Mouse (Mus musculus) intestine, embryonic 16.5 days (tissue): ENCODE measurements around the gene Lmbrd2. TPM values are rescaled to one million over a fixed set of nuclear protein-coding genes. Genes with fewer than 3 reads are reported as not detected.

Experiments used
- ATAC-seq: fragments of 200-750 bp; cut with Nextera tagmentation; 2 replicates; pipeline ENCODE4 v1.8.0; 2017; ENCODE audit warnings: moderate TSS enrichment, moderate library complexity
- H3K27ac ChIP-seq: fragments of 300-500 bp; sonication (generic); 2 replicates; pipeline ENCODE4 v1.5.1; 2014; ENCODE audit warnings: mild to moderate bottlenecking, low read length
- H3K27me3 ChIP-seq: fragments of 300-500 bp; sonication (generic); replicated peaks from 2 replicates; pipeline ENCODE4 v1.6.1; 2014; ENCODE audit warnings: low read length, control low read depth, mixed read lengths; ENCODE audit not compliant: control insufficient read depth, insufficient read depth
- H3K36me3 ChIP-seq: fragments of 300-500 bp; sonication (generic); 2 replicates; pipeline ENCODE4 v1.6.1; 2014; ENCODE audit warnings: low read length, control low read depth; ENCODE audit not compliant: control insufficient read depth, insufficient read depth
- H3K4me1 ChIP-seq: fragments of 300-500 bp; sonication (generic); 2 replicates; pipeline ENCODE4 v1.6.1; 2014; ENCODE audit warnings: low read length, control low read depth, mixed read lengths; ENCODE audit not compliant: control insufficient read depth, insufficient read depth
- H3K4me2 ChIP-seq: fragments of 300-500 bp; sonication (generic); 2 replicates; pipeline ENCODE4 v1.6.1; 2014; ENCODE audit warnings: low read depth, low read length, control low read depth
- H3K4me3 ChIP-seq: fragments of 300-500 bp; sonication (generic); 2 replicates; pipeline ENCODE4 v1.5.1; 2014; ENCODE audit warnings: mild to moderate bottlenecking, low read length
- H3K9ac ChIP-seq: fragments of 300-500 bp; sonication (generic); 2 replicates; pipeline ENCODE4 v1.6.1; 2014; ENCODE audit warnings: low read depth, low read length
- H3K9me3 ChIP-seq: fragments of 300-500 bp; sonication (generic); 2 replicates; pipeline ENCODE4 v1.6.1; 2016; ENCODE audit warnings: low read length, control low read depth; ENCODE audit not compliant: control insufficient read depth
- WGBS: fragments of 180-500 bp; shearing (Covaris S2); extraction: QIAGEN DNeasy Blood & Tissue Kit; methylation state at CpG from one replicate; pipeline ENCODE4 v1.1.7; 2014; 5-methylcytosine and 5-hydroxymethylcytosine counted together
- polyA plus RNA-seq: library from polyadenylated mRNA; unstranded; fragments of >200 nt; fragmentation: Nextera tagmentation; extraction: Ambion mirVana; gene quantifications from 2 replicates; pipeline ENCODE4 v1.2.1, GENCODE M21; 2015

Lmbrd2 gene
- 3.1 and 3.6 TPM in 2 replicates for polyA plus RNA-seq

GRCm38 (mm10) chr15:9140252-9140680, at the start of gene Lmbrd2:
Gene Lmbrd2 (plus strand): TSS chr15:9140550.
- ATAC-seq: peak; percentile 99
- under 1% methylated on average over 31 of the region's 34 CpGs for WGBS
- Histone ChIP-seq H3K4me3 (peak within 1 kb of the TSS; percentile 95), H3K9me3 (no peaks in the 10 kb centered on the region), H3K4me1 (peaks cover 14% of the 10 kb centered on the region), H3K27ac (peak within 1 kb of the TSS; percentile 85), H3K4me2 (peak within 1 kb of the TSS; percentile 72), H3K36me3 (no peaks in the 10 kb centered on the region), H3K9ac (peak within 1 kb of the TSS; percentile 93), H3K27me3 (no peaks in the 10 kb centered on the region)

- no peak overlapping the region for H3K9ac ChIP-seq
- H3K9me3 ChIP-seq: no peaks in the 10 kb centered on the region
- ATAC-seq: no peak
- 0 out of 2 replicates have a peak, but pooled peaks cover 7% of the 10 kb centered on the region for H3K36me3 ChIP-seq
- no peak overlapping the region for H3K4me2 ChIP-seq
- H3K4me1 ChIP-seq: peaks cover 20% of the 10 kb centered on the region
- no peak overlapping the region for H3K4me3 ChIP-seq
- WGBS: 72% methylated on average over 5 of the region's 5 CpGs
- H3K27me3 ChIP-seq: no peaks in the 10 kb centered on the region
- H3K27ac ChIP-seq: no peak overlapping the region
Observed at GRCm38 (mm10) chr15:9090662-9091061, 49.7 kb upstream of the Lmbrd2 start.

- Histone ChIP-seq H3K4me1 (peaks cover 13% of the 10 kb centered on the region), H3K9me3 (no peaks in the 10 kb centered on the region), H3K27me3 (no peaks in the 10 kb centered on the region), H3K36me3 (0 out of 2 replicates have a peak, but pooled peaks cover 7% of the 10 kb centered on the region), H3K4me2 (peak overlapping the region; percentile 16; the same call in 1 of the 2 replicates), H3K27ac (0 out of 2 replicates have a peak overlapping the region, but pooled peaks have one; percentile 25), H3K9ac (no peak overlapping the region), H3K4me3 (no peak overlapping the region)
- WGBS: 58% methylated on average over 11 of the region's 11 CpGs
- ATAC-seq: peak; percentile 32
Observed at GRCm38 (mm10) chr15:9093598-9094365, 46.6 kb upstream of the Lmbrd2 start.

- no peaks in the 10 kb centered on the region for H3K9me3 ChIP-seq
- H3K36me3 ChIP-seq: 0 out of 2 replicates have a peak, but pooled peaks cover 7% of the 10 kb centered on the region
- ATAC-seq: peak; percentile 90
- peaks cover 12% of the 10 kb centered on the region for H3K4me1 ChIP-seq
- H3K4me3 ChIP-seq: peak overlapping the region; percentile 10; the same call in 1 of the 2 replicates
- H3K9ac ChIP-seq: no peak overlapping the region; the same call in 1 of the 2 replicates
- H3K27me3 ChIP-seq: no peaks in the 10 kb centered on the region
- H3K4me2 ChIP-seq: peak overlapping the region; percentile 16; the same call in 1 of the 2 replicates
- 10% methylated on average over 13 of the region's 13 CpGs for WGBS
- H3K27ac ChIP-seq: peak overlapping the region; percentile 9; the same call in 1 of the 2 replicates
Observed at GRCm38 (mm10) chr15:9094366-9094750, 46.0 kb upstream of the Lmbrd2 start.

GRCm38 (mm10) chr15:9096865-9097264, 43.5 kb upstream of the Lmbrd2 start:
- ATAC-seq: no peak
- Histone ChIP-seq H3K4me3 (no peak overlapping the region), H3K9me3 (no peaks in the 10 kb centered on the region), H3K9ac (no peak overlapping the region), H3K27ac (no peak overlapping the region), H3K4me2 (no peak overlapping the region), H3K4me1 (peaks cover 9% of the 10 kb centered on the region), H3K36me3 (0 out of 2 replicates have a peak, but pooled peaks cover 8% of the 10 kb centered on the region), H3K27me3 (no peaks in the 10 kb centered on the region)
- 78% methylated on average over 4 of the region's 4 CpGs for WGBS

GRCm38 (mm10) chr15:9100446-9101077, 39.8 kb upstream of the Lmbrd2 start:
- H3K4me3 ChIP-seq: no peak overlapping the region
- peaks cover 8% of the 10 kb centered on the region for H3K36me3 ChIP-seq
- no peak for ATAC-seq
- H3K27ac ChIP-seq: no peak overlapping the region
- H3K9me3 ChIP-seq: no peaks in the 10 kb centered on the region
- H3K9ac ChIP-seq: no peak overlapping the region
- 88% methylated on average over 10 of the region's 10 CpGs for WGBS
- no peaks in the 10 kb centered on the region for H3K4me1 ChIP-seq
- no peak overlapping the region for H3K4me2 ChIP-seq
- H3K27me3 ChIP-seq: no peaks in the 10 kb centered on the region

- H3K4me3 ChIP-seq: no peak overlapping the region
- H3K9ac ChIP-seq: no peak overlapping the region
- peaks cover 2% of the 10 kb centered on the region for H3K36me3 ChIP-seq
- 61% methylated on average over 13 of the region's 13 CpGs for WGBS
- no peak overlapping the region for H3K4me2 ChIP-seq
- no peaks in the 10 kb centered on the region for H3K4me1 ChIP-seq
- peak; percentile 83 for ATAC-seq
- no peaks in the 10 kb centered on the region for H3K9me3 ChIP-seq
- H3K27ac ChIP-seq: peak overlapping the region; percentile 18; the same call in 1 of the 2 replicates
- no peaks in the 10 kb centered on the region for H3K27me3 ChIP-seq
Observed at GRCm38 (mm10) chr15:9106303-9107074, 33.9 kb upstream of the Lmbrd2 start.

- 84% methylated on average over 6 of the region's 6 CpGs for whole genome bisulfite sequencing
- no peak overlapping the region for H3K4me2 ChIP-seq
Observed at GRCm38 (mm10) chr15:9110526-9111347, 29.6 kb upstream of the Lmbrd2 start.

More at GRCm38 (mm10) chr15:9110526-9111347, 29.6 kb upstream of the Lmbrd2 start:
- no peak for ATAC-seq
- no peak overlapping the region for H3K9ac ChIP-seq
- no peak overlapping the region for H3K27ac ChIP-seq
- H3K9me3 ChIP-seq: no peaks in the 10 kb centered on the region
- H3K4me3 ChIP-seq: no peak overlapping the region
- H3K27me3 ChIP-seq: no peaks in the 10 kb centered on the region
- peaks cover 9% of the 10 kb centered on the region; the same call in 1 of the 2 replicates for H3K4me1 ChIP-seq
- peaks cover 12% of the 10 kb centered on the region; the same call in 1 of the 2 replicates for H3K36me3 ChIP-seq
